Mouse (Mus musculus): ENCODE measurements around the gene Vmn1r34. TPM values are rescaled to one million over a fixed set of nuclear protein-coding genes. Genes with fewer than 3 reads are reported as not detected.
"Not testable (repeated sequence)": the region's sequence is repeated elsewhere in the genome, so short reads cannot be mapped to it uniquely, and the experiment has no call there.

Vmn1r34 gene
- total RNA-seq (2021) = not detected

DNA sequence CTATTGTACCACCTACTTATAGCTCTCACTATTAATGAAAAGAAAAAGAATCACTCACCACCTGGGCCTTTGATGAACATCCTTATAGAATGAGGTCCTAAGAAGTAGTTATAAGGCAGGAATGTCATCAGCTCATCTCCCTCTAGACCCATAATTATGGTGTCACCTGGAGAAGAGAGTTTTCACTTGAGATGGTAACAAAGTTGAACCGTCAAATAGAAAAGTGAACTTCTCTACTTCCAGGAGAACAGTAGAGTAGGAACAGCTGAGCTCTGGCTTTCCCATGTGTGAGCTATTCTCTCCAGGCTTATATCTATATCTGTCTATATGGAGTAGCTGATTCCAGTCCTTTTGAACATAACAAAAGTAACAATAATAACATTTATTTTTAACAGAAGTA lies at the start of gene Vmn1r34:
TSS of gene Vmn1r34 (minus strand) at position 101 of the 400 bp plus-strand sequence.
- no peak for DNase-seq (ENCODE audit: low spot score in 2 of 2)
- intact Hi-C loops (cut with DNase I) = no loop called here

DNA sequence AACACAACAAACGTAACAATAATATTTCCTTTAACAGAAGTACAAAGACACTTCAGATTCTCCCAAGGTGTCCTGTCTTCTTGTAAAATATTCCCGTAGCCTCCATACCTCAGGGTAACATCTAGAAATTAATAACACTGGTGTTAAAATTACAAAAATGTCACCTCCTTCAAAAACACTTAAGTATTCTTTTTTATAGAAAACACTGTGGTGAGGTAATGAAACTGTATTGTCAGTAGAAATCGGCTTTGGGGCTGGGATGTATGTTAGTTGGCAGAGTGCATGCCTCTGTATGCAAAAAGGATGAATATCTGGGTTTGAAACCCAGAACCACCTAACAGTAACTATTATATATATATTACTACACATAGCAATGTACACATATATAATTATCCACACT lies 42.1 kb upstream of the Vmn1r34 start, which contains the start of gene Vmn1r35:
TSS of gene Vmn1r35 (minus strand) at position 101 of the 400 bp plus-strand sequence.
- intact Hi-C loops (cut with DNase I) = no loop called here

DNA sequence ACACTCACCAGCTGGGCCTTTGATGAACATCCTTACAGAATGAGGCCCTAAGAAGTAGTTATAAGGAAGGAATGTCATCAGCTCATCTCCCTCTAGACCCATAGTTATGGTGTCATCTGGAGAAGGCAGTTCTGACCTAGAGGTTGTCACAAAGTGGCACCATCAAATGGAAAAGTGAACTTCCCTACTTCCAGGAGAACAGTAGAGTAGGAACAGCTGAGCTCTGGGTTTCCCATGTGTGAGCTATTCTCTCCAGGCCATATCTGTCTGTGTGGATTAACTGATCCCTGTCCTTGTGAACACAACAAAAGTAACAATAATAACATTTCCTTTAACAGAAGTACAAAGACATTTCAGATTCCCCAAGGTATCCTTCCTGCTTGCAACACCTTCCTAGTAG lies 25.5 kb downstream of the Vmn1r34 start, which contains the start of gene Vmn1r33:
TSS of gene Vmn1r33 (minus strand) at position 101 of the 400 bp plus-strand sequence.
- intact Hi-C loops (cut with DNase I); DNase-seq (ENCODE audit: low spot score in 2 of 2): not testable (repeated sequence)

More for the DNA sequence above, 42.1 kb upstream of the Vmn1r34 start, which contains the start of gene Vmn1r35:
- DNase-seq (ENCODE audit: low spot score in 2 of 2) = no peak

DNA sequence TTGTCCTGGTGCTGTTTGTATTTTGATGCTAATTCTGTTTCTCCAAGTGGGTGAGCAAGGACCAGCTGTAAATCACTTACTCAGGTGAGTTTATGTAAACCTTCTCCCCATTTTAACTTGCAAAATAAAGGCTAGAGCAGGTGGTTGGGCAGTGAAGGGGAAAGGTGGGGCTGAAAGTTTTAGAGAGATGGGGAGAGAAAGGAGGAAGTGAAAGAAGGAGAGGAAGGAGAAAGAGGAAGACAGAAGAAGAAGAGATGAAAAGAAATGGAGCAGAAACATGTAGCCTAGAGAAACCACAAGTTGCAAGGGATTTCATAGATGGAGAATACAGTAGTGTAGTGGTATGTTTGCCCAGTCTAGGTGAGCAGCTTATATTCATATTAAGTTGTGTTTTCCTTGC lies 47.9 kb downstream of the Vmn1r34 start:
- intact Hi-C loops (cut with DNase I) = no loop called here

More for the DNA sequence above, 47.9 kb downstream of the Vmn1r34 start:
- DNase-seq (ENCODE audit: low spot score in 2 of 2) = no peak

Other genes starting within 250 kb of the Vmn1r34 start
- gene Mad2l1, start 108.5 kb downstream of the Vmn1r34 start, total RNA-seq (2021) = 1 to 10 TPM; 8.0 to 8.7 TPM
- not detected for gene Vmn1r32, start 83.8 kb downstream of the Vmn1r34 start, total RNA-seq (2021)
- gene Vmn1r33, start 25.6 kb downstream of the Vmn1r34 start, total RNA-seq (2021) = not detected
- not detected for gene Vmn1r35, start 42.0 kb upstream of the Vmn1r34 start, total RNA-seq (2021)
- gene Vmn1r36, start 75.3 kb upstream of the Vmn1r34 start, total RNA-seq (2021) = not detected
- not detected for gene Vmn1r37, start 85.5 kb upstream of the Vmn1r34 start, total RNA-seq (2021)
- not detected for gene Vmn1r38, start 138.7 kb upstream of the Vmn1r34 start, total RNA-seq (2021)
- gene Vmn1r39, start 166.7 kb upstream of the Vmn1r34 start, total RNA-seq (2021) = not detected